Mouse (Mus musculus): ENCODE results near the gene Card19.

- TF ChIP-seq EP300 (IDR thresholded peaks at IDR 0.05; ENCODE audit: insufficient read depth, low read depth, low read length) = no peak
- 0 out of 2 replicates have a peak, but pooled peaks have one; percentile 3 for TF ChIP-seq CTCF (IDR thresholded peaks at IDR 0.05)
Observed at GRCm38 (mm10) chr13:49220912-49221311, 5.1 kb upstream of the Card19 start.

Data from heart, adult 2 months (tissue).